Mouse (Mus musculus): ENCODE data around the gene Xiap.

DNA sequence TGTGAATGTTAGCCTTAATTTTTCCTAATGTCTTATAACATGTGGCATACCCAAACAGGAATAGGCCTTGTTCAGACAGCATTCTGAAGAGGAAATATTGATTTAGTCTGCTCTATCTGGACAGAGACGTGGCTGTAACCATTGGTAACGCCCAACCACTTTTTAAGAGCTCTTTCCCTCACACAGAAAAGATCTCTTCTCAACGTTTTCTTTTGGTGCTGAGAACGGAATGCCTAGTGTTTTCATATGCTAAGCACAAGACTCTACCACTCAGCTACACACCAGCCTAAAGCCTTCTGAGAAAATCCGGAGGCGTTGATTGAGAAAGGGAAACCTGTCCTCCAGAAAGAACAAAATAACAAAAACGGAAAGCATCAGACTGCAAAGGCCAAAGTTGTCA, 25.6 kb upstream of the Xiap start:
- no peak for TF ChIP-seq ZC3H11A (IDR thresholded peaks at IDR 0.05; ENCODE audit: borderline replicate concordance, low read depth, low read length)
- TF ChIP-seq MAFK (IDR thresholded peaks at IDR 0.05; ENCODE audit: insufficient read depth, low read depth, low read length): no peak
- no peak for TF ChIP-seq CHD2 (IDR thresholded peaks at IDR 0.05; ENCODE audit: low read depth, low read length)
